In genomic region chr17:30487695-30488094, GRCm38 (mm10) we compare ENCODE assay signal across 18 mouse cellular contexts.
"Had no signal": no experiment of that assay in that cellular context is flagged by ENCODE, and none has a peak within 500 bp of the region (broad histone marks: within the 10 kb centered on the region; RNA-seq: fewer than 3 reads in every experiment).

No protein-coding gene starts in this region.

- H3K27ac ChIP-seq: liver, embryonic 13.5 days; liver, embryonic 15.5 days; lung, embryonic 15.5 days; macrophage; midbrain, embryonic 12.5 days; neural tube, embryonic 12.5 days had no signal

- H3K9ac ChIP-seq: liver, embryonic 13.5 days; liver, embryonic 15.5 days; liver, postnatal 0 days; lung, embryonic 15.5 days; midbrain, embryonic 12.5 days; neural tube, embryonic 12.5 days had no signal

- H3K9me3 ChIP-seq: liver, embryonic 13.5 days; liver, embryonic 15.5 days; lung, embryonic 15.5 days; midbrain, embryonic 12.5 days; neural tube, embryonic 12.5 days had no signal

- H3K4me3 ChIP-seq: liver, embryonic 13.5 days; liver, embryonic 15.5 days; lung, embryonic 15.5 days; megakaryocyte, embryonic 14.5 days; midbrain, embryonic 12.5 days; neural tube, embryonic 12.5 days had no signal

- DNase-seq: liver, embryonic 13.5 days; liver, postnatal 0 days; lung, adult 2 months; lung, postnatal 14 days; lung, postnatal 36 days; midbrain, embryonic 14.5 days; right cerebral cortex, postnatal 25 days; right cerebral cortex, postnatal 4 days; spleen, adult 18-20 months; thymus, adult 18-20 months; thymus, postnatal 14 days; thymus, postnatal 36 days had no signal

- H3K4me1 ChIP-seq: liver, embryonic 13.5 days; liver, embryonic 15.5 days; lung, embryonic 15.5 days had no signal

- H3K27me3 ChIP-seq: liver, embryonic 13.5 days; liver, embryonic 15.5 days; lung, embryonic 15.5 days; megakaryocyte, embryonic 14.5 days; midbrain, embryonic 12.5 days; neural tube, embryonic 12.5 days had no signal

- H3K36me3 ChIP-seq: liver, embryonic 15.5 days; lung, embryonic 15.5 days; neural tube, embryonic 12.5 days had no signal
